Mouse (Mus musculus) embryonic facial prominence, embryonic 12.5 days (tissue): Measurements from ENCODE around the gene Mob4. TPM values are rescaled to one million over a fixed set of nuclear protein-coding genes. Genes with fewer than 3 reads are reported as not detected.
"Not testable (repeated sequence)": the region's sequence is repeated elsewhere in the genome, so short reads cannot be mapped to it uniquely, and the experiment has no call there.

Experiments
- ATAC-seq: fragments of 200-750 bp; cut with Nextera tagmentation; 2 replicates; pipeline ENCODE4 v1.8.0; 2017; ENCODE audit not compliant: insufficient number of reproducible peaks, insufficient read depth, low FRiP score, low TSS enrichment
- H3K27ac ChIP-seq: fragments of 300-500 bp; sonication (generic); 2 replicates; pipeline ENCODE4 v1.5.1; 2016; ENCODE audit warnings: mild to moderate bottlenecking
- H3K27me3 ChIP-seq: fragments of 300-500 bp; sonication (generic); 2 replicates; pipeline ENCODE4 v1.6.1; 2016; ENCODE audit warnings: mild to moderate bottlenecking, moderate library complexity
- H3K36me3 ChIP-seq: fragments of 300-500 bp; sonication (generic); 2 replicates; pipeline ENCODE4 v1.6.1; 2016; ENCODE audit warnings: mild to moderate bottlenecking
- H3K4me1 ChIP-seq: fragments of 300-500 bp; sonication (generic); 2 replicates; pipeline ENCODE4 v1.6.1; 2016
- H3K4me2 ChIP-seq: fragments of 300-500 bp; sonication (generic); replicated peaks from 2 replicates; pipeline ENCODE4 v1.6.1; 2016; ENCODE audit warnings: mild to moderate bottlenecking, moderate library complexity
- H3K4me3 ChIP-seq: fragments of 300-500 bp; sonication (generic); 2 replicates; pipeline ENCODE4 v1.5.1; 2016; ENCODE audit warnings: mild to moderate bottlenecking
- H3K9ac ChIP-seq: fragments of 300-500 bp; sonication (generic); 2 replicates; pipeline ENCODE4 v1.6.1; 2016; ENCODE audit warnings: mild to moderate bottlenecking, moderate library complexity
- H3K9me3 ChIP-seq: fragments of 300-500 bp; sonication (generic); 2 replicates; pipeline ENCODE4 v1.6.1; 2016; ENCODE audit warnings: mild to moderate bottlenecking, moderate library complexity
- WGBS: fragments of 180-500 bp; shearing (Covaris S2); methylation state at CpG from one replicate; pipeline ENCODE4 v1.1.7; 2016; 5-methylcytosine and 5-hydroxymethylcytosine counted together
- polyA plus RNA-seq: library from polyadenylated mRNA; unstranded; fragments of >200 nt; fragmentation: Nextera tagmentation; extraction: Ambion mirVana; gene quantifications from 2 replicates; pipeline ENCODE4 v1.2.1, GENCODE M21; 2016

The Mob4 gene
- polyA plus RNA-seq, 1 experiment from 2014 or later, result 155 TPM

- H3K4me2 ChIP-seq, result no peak overlapping the region
- H3K36me3 ChIP-seq, result no peaks in the 10 kb centered on the region
- no peak overlapping the region for H3K4me3 ChIP-seq
- H3K27ac ChIP-seq, result no peak overlapping the region
- H3K9me3 ChIP-seq, result no peaks in the 10 kb centered on the region
- no peaks in the 10 kb centered on the region for H3K4me1 ChIP-seq
- WGBS, result 84% methylated on average over 9 of the region's 9 CpGs
- ATAC-seq, result no peak
- no peak overlapping the region for H3K9ac ChIP-seq
- H3K27me3 ChIP-seq, result no peaks in the 10 kb centered on the region
Observed at GRCm38 (mm10) chr1:55106919-55107585, 24.0 kb upstream of the Mob4 start.

DNA sequence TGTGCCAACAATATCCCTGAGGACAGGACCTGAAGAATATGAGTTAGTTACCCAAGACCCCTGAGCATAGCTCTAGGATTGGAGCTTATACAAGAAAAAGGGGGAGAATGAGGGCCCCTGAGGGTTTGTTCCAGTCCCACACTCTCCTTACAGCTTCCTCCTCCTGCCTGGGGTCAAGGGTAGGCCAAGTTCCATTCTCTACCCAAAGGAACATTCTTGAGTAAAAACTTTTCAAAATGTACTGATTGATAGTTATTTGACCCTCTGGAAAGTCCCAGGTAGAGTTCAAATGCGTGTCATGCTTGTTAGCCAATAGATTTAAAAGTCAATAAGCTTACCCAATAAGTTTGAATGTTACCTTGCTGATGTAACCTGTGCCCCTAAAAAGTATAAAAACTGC, 23.4 kb upstream of the Mob4 start:
- Histone ChIP-seq H3K36me3 (no peaks in the 10 kb centered on the region), H3K4me1 (no peaks in the 10 kb centered on the region), H3K27me3 (no peaks in the 10 kb centered on the region), H3K27ac (no peak overlapping the region), H3K4me3 (no peak overlapping the region), H3K4me2 (no peak overlapping the region), H3K9me3 (no peaks in the 10 kb centered on the region), H3K9ac (no peak overlapping the region)
- ATAC-seq, result no peak
- WGBS, result 90% methylated on average over 1 of the region's 1 CpGs

- H3K9me3 ChIP-seq, result no peaks in the 10 kb centered on the region
- no peak overlapping the region for H3K4me3 ChIP-seq
- H3K4me1 ChIP-seq, result no peaks in the 10 kb centered on the region
- no peak for ATAC-seq
- H3K4me2 ChIP-seq, result no peak overlapping the region
- H3K27me3 ChIP-seq, result no peaks in the 10 kb centered on the region
- no peak overlapping the region for H3K9ac ChIP-seq
- 54% methylated on average over 2 of the region's 2 CpGs for WGBS
- H3K36me3 ChIP-seq, result no peaks in the 10 kb centered on the region
- no peak overlapping the region for H3K27ac ChIP-seq
Observed at GRCm38 (mm10) chr1:55108473-55108872, 22.6 kb upstream of the Mob4 start.

DNA sequence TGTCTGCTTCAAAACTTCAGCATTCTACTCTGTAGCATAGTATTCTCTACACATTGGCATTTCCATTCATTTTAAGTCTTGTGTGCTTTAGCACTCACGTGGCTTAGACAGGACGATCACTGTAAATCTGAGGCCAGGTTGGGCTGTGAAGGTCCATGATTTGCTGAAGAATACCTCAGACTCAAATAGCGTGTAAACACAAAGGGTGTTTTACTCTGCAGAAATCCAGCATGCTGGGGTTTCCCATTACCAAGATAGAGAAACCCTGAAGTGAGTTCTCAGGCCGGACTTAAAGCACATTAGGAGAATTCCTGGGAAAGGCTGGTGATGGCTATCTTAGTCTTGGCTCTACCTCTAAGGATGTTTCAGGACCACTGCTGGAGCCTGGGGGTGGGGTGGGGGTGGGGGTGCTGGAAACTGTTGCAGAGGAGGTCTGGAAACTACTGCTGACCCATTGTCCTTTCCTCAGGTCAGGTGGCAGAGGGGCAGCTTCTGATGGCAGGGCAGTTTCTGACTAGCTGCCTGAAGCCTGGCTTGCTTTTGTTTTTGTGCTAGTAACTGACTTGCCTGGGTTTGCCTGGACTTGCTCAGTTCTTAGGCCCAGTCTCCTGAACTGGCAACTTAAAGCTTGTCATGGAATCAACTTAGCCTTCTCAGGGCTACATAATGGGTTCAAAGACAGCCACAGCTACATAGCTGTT, 21.8 kb upstream of the Mob4 start:
- Histone ChIP-seq H3K27ac (no peak overlapping the region), H3K4me1 (no peaks in the 10 kb centered on the region), H3K4me3 (no peak overlapping the region), H3K27me3 (no peaks in the 10 kb centered on the region), H3K36me3 (no peaks in the 10 kb centered on the region), H3K9ac (no peak overlapping the region), H3K9me3 (no peaks in the 10 kb centered on the region), H3K4me2 (no peak overlapping the region)
- no peak for ATAC-seq
- 83% methylated on average over 4 of the region's 4 CpGs for WGBS

DNA sequence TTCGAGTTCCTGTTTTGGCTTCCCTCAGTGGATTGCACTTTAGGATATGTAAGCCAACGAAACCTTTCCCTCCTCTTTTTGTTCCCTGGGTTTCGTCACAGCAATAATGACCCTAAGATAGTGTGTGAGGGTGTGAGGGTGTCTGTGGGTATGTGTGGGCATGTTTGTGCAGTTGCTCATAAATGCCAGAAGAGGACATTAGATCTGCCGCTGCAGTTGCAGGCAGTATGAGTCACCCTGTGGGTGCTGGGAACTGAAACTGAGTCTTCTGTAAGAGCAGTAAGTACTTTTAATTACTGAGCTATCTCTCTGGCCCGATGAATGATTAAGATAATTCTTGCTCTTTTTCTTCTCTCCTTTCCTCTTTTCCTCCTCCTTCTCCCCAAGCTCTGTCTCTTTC, 8.0 kb upstream of the Mob4 start:
- Histone ChIP-seq H3K27me3 (no peaks in the 10 kb centered on the region), H3K27ac (no peak overlapping the region), H3K4me1 (no peaks in the 10 kb centered on the region), H3K4me3 (no peak overlapping the region), H3K9me3 (no peaks in the 10 kb centered on the region), H3K36me3 (no peaks in the 10 kb centered on the region), H3K9ac (no peak overlapping the region), H3K4me2 (no peak overlapping the region)
- WGBS, result 88% methylated on average over 5 of the region's 5 CpGs
- ATAC-seq, result no peak

DNA sequence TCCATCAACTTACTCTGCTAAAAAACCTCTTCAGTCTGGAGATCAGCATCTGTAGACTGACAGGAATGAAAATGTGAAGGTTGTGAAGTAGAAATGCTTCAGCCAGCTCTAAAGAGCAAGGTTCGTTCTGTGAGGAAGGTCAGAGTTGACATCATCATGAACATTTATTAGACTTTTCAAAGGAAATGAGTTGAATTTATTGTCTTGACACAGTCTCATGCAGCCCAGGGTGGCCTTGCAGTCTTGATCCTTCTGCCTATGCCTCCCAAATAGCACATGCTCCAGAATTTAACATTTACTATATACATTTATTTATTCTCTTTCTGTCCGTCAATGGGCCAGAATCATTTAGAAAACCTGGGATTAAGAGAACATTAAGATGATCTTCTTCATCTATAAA, 7.5 kb upstream of the Mob4 start:
- no peak overlapping the region for H3K4me3 ChIP-seq
- H3K9me3 ChIP-seq, result no peaks in the 10 kb centered on the region
- no peaks in the 10 kb centered on the region for H3K27me3 ChIP-seq
- 85% methylated on average over 2 of the region's 2 CpGs for WGBS
- no peak overlapping the region for H3K9ac ChIP-seq
- no peak overlapping the region for H3K27ac ChIP-seq
- no peak overlapping the region for H3K4me2 ChIP-seq
- no peaks in the 10 kb centered on the region for H3K4me1 ChIP-seq
- H3K36me3 ChIP-seq, result no peaks in the 10 kb centered on the region
- ATAC-seq, result no peak

DNA sequence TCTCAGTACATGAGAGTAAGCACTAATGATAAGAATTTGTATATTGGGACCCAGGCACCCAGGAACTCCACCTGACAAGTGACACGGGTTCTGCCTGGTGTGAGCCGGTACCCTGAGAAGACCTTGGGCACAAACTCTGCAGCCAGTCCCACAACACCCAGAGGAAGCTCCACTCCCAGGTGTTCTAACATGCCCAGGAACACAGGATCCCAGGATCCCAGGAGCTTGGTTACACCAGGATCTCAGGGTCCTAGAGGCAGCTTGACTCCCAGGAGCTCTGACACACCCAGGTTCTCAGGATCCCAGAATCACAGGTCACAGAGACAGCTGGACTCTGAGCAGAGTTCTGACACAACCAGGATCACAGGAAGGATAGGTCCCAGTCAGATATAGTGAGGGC, 6.9 kb upstream of the Mob4 start:
- not testable (repeated sequence) for H3K4me1 ChIP-seq, H3K9ac ChIP-seq, H3K4me3 ChIP-seq, H3K4me2 ChIP-seq, H3K9me3 ChIP-seq, ATAC-seq, H3K27ac ChIP-seq, H3K27me3 ChIP-seq, H3K36me3 ChIP-seq
- WGBS, result 91% methylated on average over 2 of the region's 2 CpGs

DNA sequence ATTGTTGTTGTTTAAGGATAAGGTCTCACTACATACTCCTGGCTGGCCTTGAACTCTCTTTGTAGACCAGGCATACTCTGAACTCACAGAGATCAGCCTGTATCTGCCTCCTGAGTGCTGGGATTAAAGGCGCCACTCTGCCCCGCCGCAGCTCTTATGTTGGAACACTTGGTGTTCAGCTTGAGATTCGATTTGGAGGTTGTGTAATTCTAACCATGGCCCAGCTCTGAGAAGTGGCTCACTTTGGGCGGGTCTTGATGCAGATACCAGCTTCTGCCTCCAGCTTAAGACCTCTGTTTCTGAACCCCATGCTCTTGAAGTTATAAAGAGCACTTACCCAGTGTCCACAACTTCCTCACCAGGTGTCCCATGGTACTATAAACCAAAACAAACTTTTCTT, 1.3 kb upstream of the Mob4 start:
- no peak overlapping the region for H3K4me3 ChIP-seq
- no peak overlapping the region for H3K4me2 ChIP-seq
- ATAC-seq, result no peak
- no peaks in the 10 kb centered on the region for H3K9me3 ChIP-seq
- peaks cover 12% of the 10 kb centered on the region; the same call in 1 of the 2 replicates for H3K4me1 ChIP-seq
- H3K27me3 ChIP-seq, result no peaks in the 10 kb centered on the region
- H3K36me3 ChIP-seq, result no peaks in the 10 kb centered on the region
- H3K27ac ChIP-seq, result no peak overlapping the region
- 91% methylated on average over 5 of the region's 5 CpGs for WGBS
- H3K9ac ChIP-seq, result no peak overlapping the region

- 66% methylated on average over 10 of the region's 10 CpGs for WGBS
Observed at GRCm38 (mm10) chr1:55130190-55130916, 678 bp upstream of the Mob4 start.

GRCm38 (mm10) chr1:55131424-55132014, 488 bp downstream of the Mob4 start:
- peak overlapping the region; percentile 60 for H3K4me2 ChIP-seq
- 0 out of 2 replicates have a peak, but pooled peaks cover 6% of the 10 kb centered on the region for H3K36me3 ChIP-seq
- 1% methylated on average over 47 of the region's 47 CpGs for WGBS
- H3K9me3 ChIP-seq, result no peaks in the 10 kb centered on the region
- H3K27me3 ChIP-seq, result no peaks in the 10 kb centered on the region
- H3K4me3 ChIP-seq, result peak overlapping the region; percentile 76
- H3K9ac ChIP-seq, result peak overlapping the region; percentile 89
- no peak; the same call in 1 of the 2 replicates for ATAC-seq
- H3K27ac ChIP-seq, result peak overlapping the region; percentile 96
- peaks cover 12% of the 10 kb centered on the region; the same call in 1 of the 2 replicates for H3K4me1 ChIP-seq

More at GRCm38 (mm10) chr1:55130190-55130916, 678 bp upstream of the Mob4 start:
- H3K9me3 ChIP-seq, result no peaks in the 10 kb centered on the region
- no peak for ATAC-seq
- peak overlapping the region; percentile 60 for H3K4me2 ChIP-seq
- H3K27ac ChIP-seq, result peak overlapping the region; percentile 96
- peak overlapping the region; percentile 89 for H3K9ac ChIP-seq
- peaks cover 12% of the 10 kb centered on the region; the same call in 1 of the 2 replicates for H3K4me1 ChIP-seq
- H3K36me3 ChIP-seq, result 0 out of 2 replicates have a peak, but pooled peaks cover 5% of the 10 kb centered on the region
- peak overlapping the region; percentile 76 for H3K4me3 ChIP-seq
- no peaks in the 10 kb centered on the region for H3K27me3 ChIP-seq

DNA sequence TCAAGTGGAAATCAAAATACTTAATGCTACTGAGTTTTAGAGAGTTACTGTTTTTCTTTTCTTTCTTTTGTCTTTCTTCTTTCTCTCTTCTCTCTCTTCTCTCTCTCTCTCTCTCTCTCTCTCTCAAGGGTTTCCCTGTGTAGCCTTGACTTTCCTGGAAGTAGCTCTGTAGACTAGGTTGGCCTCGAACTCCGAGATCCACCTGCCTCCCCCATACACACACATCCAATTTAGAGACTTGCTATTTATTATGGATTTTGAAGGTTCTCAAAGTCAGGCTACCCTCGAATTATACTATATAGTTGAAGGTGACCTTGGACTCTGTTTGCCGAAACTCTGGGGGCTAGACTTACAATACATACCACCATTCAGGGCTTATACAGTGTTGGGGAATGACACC, 1.3 kb downstream of the Mob4 start:
- Histone ChIP-seq H3K4me2 (peak overlapping the region; percentile 60), H3K9ac (peak overlapping the region; percentile 89), H3K4me1 (peaks cover 12% of the 10 kb centered on the region; the same call in 1 of the 2 replicates), H3K36me3 (0 out of 2 replicates have a peak, but pooled peaks cover 6% of the 10 kb centered on the region), H3K27me3 (no peaks in the 10 kb centered on the region), H3K9me3 (no peaks in the 10 kb centered on the region), H3K27ac (no peak overlapping the region), H3K4me3 (peak overlapping the region; percentile 76)
- ATAC-seq, result no peak
- 64% methylated on average over 4 of the region's 4 CpGs for WGBS
